Mouse (Mus musculus) megakaryocyte, embryonic 14.5 days (primary cell): ENCODE results near the gene Slc28a1.

Experiments
- FLI1 ChIP-seq: IDR thresholded peaks from 2 replicates; pipeline ENCODE4 v1.6.1; 2012; ENCODE audit warnings: low read length, inconsistent platforms, mixed read lengths
- GATA1 ChIP-seq: IDR thresholded peaks from 3 replicates; pipeline ENCODE4 v1.6.1; 2012; ENCODE audit warnings: mixed read lengths, low read length, inconsistent platforms, borderline replicate concordance

- no peak for TF ChIP-seq FLI1
- TF ChIP-seq GATA1 = no peak
Observed at GRCm38 (mm10) chr7:81199109-81199508, 84.5 kb downstream of the Slc28a1 start.
